Mouse (Mus musculus) v-Abl transformed pro-B cells (cell line): ENCODE results near the gene A630076J17Rik.

Source experiments
- in situ Hi-C, 2 experiments: fragments of 400-800 bp; cut with MboI; formaldehyde crosslinking; loops; one replicate each; pipeline ENCODE4 v1.15.1; 2025; ENCODE audit not compliant: unreplicated experiment in 2 of 2

The A630076J17Rik gene

DNA sequence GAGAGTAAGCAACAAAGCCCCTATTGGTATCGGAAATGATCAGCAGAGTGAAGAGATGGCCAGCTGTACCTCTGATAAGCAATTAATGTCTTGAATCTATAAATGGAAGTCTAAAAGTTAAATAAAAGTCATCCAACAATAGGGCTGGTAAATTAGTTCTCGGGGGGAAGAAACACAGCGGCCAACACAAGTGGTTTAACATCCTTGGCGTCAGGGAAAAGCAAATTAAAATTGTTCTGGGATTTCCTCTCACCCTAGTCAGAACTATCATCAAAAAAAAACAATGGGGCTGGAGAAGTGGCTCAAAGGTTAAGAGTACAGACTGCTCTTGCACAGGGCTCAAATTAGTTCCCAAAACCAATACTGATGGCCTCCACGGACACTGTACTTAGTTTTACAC, 4.6 kb upstream of the A630076J17Rik start:
- in situ Hi-C loops: loop anchor here in 1 of 2 experiments (25.0 kb wide), 1 partner anchor 586 kb away; no protein-coding TSS in a partner anchor

DNA sequence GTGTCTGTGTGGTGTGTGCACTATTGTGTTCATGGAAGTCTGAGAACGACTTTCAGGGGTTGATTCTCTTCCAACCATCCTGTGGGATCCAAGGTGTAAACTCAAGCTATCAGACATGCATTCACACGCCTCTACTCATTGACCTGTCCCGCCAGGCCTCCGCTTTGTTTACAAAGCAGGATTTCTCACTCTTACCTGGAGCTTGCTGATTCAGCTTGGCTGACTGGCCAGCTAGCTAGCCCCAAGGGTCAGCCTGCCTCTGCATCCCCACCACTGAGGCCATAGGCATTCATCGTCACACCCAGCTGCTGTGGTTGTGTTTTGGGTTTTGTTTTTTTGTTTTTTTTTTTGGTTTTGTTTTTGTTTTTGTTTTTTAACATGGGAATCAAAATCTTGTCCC, 1.2 kb upstream of the A630076J17Rik start:
- in situ Hi-C loops: loop anchor here in 1 of 2 experiments (25.0 kb wide), 1 partner anchor 583 kb away; no protein-coding TSS in a partner anchor

DNA sequence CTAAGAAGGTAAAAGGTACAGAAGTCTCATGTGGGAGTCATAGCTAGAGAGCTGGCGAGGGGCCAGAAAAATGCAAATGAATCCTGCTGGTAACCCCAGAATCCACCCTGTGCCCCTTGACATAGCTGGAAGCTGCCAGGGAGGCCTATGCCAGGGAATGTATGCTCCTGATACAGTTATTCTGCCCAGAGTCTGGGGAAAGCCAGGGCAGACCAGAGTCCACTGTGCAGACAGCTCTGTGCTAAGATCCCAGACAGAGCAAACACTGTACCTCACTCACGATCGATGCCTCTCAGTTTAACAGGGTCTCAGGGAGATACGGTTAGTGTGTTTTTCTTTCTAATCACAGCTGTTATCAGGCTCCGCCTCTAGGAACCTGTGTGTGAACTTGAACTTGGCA, 592 bp upstream of the A630076J17Rik start:
- in situ Hi-C loops: loop anchor here (5.0 to 25.0 kb wide), 3 partner anchors 42 to 582 kb away; no protein-coding TSS in a partner anchor

DNA sequence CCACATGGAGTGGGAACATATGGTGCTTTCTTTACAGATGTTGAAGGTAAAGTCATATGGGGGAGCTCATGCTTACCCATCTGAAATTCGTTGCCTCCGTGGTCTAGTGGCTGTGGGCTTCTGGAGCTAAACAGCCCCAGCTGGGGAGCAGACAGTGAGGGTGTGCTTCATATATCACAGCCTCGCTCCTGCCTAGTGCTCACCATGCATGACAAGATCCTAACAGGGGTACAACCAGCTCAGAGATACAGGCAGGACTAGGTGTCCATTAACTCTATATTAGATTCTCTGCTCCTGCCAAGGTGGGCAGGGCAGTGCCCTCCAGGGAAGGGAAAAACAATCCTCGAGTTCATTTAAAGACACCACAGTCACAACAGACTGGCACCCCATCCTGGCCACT, 788 bp downstream of the A630076J17Rik start:
- in situ Hi-C loops: loop anchor here (5.0 to 25.0 kb wide), 3 partner anchors 41 to 581 kb away; no protein-coding TSS in a partner anchor

DNA sequence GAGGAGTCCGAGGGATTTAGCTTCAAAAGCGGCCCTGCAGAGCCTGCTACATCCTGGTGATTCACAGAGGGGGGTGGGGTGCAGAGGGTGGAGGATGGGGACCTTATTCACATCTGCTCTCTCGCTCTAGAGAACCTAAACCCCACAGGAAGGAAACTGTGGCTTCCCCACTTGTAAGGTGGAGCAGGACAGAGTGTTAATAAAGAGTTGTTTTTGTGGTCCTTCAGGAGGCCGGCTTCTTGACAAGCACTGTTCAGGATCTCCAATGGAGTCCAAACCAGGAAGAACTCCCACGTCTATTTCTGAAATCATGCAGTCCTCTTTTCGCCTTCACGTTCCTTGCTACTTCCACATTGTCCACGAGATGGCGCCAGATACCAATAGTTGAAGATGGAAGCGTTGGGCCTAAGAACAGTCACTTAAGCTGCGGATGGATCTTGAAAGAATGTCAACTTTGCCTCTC, 3.0 kb downstream of the A630076J17Rik start:
- in situ Hi-C loops: loop anchor here (5.0 to 25.0 kb wide), 3 partner anchors 39 to 579 kb away; no protein-coding TSS in a partner anchor

DNA sequence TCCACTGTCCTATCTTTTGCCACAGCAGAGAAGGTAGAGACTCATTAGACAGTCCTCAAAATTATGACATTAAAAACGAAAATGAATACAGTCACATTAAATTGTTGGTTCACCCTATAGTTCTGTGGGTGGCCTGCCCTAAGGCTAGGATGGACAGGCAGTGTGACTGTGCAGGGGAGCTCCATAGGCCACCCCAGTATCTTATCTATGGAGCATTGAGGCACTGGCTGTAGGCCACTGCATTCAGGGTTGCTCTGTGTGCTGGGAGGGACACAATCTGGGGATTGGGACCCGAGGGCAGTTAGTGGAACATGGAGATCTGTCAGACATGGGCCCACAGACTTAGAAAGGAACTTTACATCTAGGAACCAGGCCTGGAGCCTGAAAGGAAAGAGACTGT, 3.5 kb downstream of the A630076J17Rik start:
- in situ Hi-C loops: loop anchor here (5.0 to 25.0 kb wide), 3 partner anchors 38 to 578 kb away; no protein-coding TSS in a partner anchor

DNA sequence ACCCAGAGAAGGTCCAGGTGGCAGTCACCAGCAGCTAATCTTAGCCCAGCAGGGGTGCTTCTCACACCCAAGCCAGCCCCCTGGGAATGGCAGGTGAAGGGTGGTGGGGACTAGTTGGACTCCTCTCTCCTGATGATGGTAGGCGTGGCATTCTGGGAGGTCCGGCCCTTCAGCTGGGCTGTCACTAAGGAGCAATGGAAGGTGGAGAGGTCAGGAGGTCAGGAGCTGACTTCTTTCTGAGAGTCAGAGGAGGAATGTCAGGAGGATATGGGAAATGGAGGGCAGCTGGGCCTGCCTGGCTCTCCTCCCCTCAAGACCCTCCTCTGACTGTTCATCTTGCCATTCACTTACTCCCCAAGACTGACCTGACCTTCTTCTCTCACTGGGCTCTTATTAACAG, 7.6 kb downstream of the A630076J17Rik start:
- in situ Hi-C loops: loop anchor here (5.0 to 25.0 kb wide), 3 partner anchors 34 to 574 kb away; no protein-coding TSS in a partner anchor

DNA sequence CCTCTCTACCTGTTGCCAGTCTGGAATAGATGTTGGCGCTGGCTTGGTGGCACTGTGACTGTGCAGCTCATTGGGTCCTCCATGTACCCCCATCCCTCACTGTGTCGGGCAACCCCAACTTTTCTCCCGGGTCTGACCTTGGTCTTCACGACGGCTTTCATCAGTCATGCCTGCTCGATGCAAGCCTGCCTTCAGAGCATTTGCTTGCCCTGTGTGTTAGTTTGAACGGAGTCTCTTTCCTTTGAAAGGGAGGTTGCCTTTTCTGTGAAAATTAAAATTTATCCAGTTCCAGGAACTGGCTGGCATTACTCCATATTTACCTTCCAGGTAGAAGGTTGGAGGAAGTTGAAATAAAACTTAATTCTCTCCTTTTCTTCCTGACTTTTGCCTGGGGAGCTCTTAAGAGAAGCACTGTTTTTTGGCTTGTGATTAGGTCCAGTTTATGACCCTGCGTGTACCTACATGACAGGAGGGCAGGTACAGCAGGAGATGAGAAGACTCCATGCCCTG, 8.1 kb downstream of the A630076J17Rik start:
- in situ Hi-C loops: loop anchor here (5.0 to 25.0 kb wide), 3 partner anchors 34 to 574 kb away; no protein-coding TSS in a partner anchor

DNA sequence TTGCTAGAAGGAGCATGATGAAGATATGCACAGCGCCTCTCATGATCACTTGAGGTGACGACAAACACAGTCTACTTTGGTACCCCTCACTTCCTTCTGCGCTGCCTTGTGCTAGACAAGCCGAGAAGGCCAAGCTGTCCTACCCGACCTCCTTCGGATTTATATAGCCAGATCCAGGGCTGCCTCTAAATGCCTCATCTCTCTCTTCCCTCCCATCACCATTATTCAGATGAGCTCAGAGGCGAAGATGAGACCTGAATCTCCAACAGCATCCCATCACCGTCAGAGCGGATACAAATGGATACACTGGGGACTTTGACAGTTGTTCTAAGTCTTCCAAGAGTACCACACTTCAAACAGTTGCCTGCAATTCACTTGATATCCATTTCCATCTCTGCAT, 9.2 kb downstream of the A630076J17Rik start, which contains the start of gene Prok1:
Gene Prok1 (minus strand): TSS at position 101 of the 400 bp plus-strand sequence.
- in situ Hi-C loops: loop anchor here (5.0 to 25.0 kb wide), 3 partner anchors 33 to 573 kb away; no protein-coding TSS in a partner anchor

DNA sequence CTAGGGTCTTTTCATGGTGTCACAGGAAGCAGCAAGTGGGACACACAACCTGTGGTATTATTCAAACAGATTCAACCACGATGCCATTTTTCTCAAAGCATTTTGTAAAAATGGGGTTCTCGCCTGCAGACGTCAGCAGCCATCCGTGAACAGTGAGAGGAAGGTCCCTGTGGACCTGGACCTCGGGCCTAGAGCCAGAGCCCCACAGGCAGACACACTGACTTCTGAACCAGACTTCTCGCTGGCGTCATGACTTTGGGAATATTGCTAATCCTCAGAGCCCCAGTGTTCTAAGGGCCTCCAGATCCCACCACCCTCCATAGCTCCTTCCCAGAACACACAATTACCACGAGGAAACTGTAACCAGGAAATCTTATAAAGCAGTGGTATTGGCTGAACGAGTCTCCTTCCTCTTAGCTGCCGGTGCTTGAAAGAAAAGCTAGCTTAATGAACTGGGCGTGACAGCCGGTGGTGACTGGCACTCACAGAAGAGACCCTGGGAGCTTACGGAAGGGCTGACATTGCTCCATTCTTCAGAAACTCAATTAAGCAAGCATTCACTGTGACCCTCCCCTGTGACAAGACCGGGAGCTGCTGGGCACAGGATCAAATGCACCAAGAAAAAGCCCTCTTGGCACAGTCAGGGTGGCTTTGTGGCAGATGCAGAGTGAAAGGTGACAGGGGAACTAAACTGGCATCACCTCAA, 11.1 kb downstream of the A630076J17Rik start:
- in situ Hi-C loops: loop anchor here in 1 of 2 experiments (25.0 kb wide), 1 partner anchor 571 kb away; no protein-coding TSS in a partner anchor

DNA sequence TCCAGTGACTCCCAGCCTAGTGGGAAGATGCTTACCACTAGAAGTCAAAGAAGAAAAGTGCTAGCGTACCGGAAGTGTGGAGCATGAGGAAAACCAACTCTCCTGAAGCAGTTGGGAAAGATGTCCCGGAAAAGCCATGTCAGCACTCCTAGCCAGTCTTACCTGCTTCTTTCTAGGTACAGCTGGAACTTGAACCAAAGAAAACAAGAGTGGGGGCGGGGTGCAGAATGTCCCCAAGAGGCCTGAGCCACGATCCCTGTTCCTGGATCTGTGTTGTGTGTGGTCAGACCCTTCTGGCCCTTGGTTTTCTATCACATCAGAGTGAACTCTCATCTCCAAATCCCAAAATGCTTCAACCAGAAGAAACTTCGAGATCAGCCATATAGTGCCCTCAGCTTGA, 16.5 kb downstream of the A630076J17Rik start:
- in situ Hi-C loops: loop anchor here in 1 of 2 experiments (25.0 kb wide), 1 partner anchor 565 kb away; no protein-coding TSS in a partner anchor

DNA sequence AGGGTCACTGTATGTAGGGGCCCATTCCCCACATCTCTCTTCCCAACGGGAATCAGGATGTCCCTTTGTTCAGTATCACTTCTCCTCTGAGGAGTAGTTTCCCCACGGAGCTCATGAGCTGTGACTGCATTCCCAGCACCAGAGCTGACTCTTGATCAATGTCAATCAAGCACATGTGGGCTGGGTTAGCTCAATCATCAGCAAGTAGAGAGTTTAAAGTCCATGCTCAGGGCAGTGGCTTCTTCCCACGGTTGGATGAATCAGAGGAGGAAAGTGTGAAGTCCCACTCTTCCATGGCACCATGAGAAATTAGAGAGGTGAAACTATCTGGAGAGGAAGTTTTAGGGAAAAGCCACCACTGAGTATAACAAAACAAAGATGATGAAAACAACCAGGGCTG, 18.6 kb downstream of the A630076J17Rik start:
- in situ Hi-C loops: loop anchor here in 1 of 2 experiments (25.0 kb wide), 1 partner anchor 563 kb away; no protein-coding TSS in a partner anchor

DNA sequence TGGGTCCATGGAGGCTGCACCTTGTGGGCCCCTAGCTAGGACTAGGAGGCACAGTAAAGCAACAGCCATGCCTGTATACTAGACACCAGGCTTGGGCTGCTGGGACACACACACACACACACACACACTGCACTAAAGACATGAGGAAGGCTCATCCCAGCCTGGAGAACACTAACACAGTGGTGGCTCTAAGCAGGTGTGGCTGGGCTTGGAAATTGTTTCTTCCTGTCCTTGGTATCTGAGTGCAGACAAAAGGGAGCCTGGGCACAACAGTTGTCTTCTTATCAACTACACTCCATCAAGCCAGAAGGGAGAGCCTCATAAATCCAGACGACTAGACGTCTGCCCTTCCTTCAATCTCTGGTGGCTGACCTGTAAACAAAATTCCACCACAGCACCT, 19.9 kb downstream of the A630076J17Rik start:
- in situ Hi-C loops: no loop called here

DNA sequence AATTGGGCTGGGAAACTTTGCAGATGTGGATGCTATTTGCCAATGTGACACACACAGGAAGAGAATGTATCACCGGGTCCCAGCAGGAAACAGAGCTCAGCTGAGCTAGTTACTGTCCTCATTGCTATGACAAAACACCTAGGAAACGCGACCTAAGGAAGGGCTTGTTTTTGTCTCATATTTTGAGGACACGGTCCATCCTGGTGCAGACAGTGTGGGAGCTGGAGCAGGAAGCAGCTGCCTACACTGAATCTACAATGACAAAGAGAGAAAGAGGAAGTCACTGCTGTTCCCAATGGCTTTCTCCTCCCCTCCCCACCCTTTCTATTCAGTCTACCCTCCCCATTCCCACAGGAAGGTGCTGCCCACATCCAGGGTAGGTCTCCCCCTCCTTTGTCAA, 21.6 kb downstream of the A630076J17Rik start:
- in situ Hi-C loops: no loop called here

DNA sequence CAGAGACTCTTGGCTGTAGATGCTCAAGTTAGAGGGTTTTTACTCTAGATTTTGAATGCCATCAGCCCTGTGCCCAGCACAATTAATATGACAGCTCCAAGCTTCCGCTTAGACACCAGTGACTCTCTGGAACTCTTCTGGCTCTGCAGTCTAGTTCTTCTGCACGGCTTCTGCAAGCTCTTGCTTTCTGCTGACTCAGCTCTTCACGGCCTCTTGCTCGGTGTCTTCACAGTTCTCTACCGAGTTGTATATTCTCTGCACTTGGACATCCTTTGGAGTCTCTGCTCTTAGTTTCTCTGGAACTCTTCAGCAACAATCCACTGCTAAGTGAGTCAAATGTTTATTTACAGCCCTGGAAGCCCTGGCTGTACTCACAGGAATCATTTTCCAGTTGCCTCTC, 23.5 kb downstream of the A630076J17Rik start:
- in situ Hi-C loops: no loop called here

DNA sequence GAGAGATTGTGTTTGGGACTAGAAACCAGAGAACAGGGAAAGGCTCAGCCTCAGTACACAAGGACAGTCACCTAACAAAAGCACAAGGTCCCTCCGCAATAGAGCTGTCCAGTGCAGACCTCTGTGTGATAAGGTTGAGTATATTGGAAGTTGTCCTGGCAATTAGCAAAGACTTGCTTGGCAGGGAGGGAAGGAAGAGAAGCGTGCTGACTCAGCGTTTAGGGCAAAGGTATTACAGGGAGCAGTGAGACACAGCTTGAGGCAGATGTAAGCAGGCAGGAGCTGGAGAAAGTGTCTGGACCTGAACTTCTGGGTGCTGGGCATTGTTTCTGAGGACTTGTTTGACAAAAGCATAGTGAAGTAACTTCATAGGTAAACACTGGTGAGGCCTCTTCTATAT, 25.6 kb downstream of the A630076J17Rik start:
- in situ Hi-C loops: no loop called here

DNA sequence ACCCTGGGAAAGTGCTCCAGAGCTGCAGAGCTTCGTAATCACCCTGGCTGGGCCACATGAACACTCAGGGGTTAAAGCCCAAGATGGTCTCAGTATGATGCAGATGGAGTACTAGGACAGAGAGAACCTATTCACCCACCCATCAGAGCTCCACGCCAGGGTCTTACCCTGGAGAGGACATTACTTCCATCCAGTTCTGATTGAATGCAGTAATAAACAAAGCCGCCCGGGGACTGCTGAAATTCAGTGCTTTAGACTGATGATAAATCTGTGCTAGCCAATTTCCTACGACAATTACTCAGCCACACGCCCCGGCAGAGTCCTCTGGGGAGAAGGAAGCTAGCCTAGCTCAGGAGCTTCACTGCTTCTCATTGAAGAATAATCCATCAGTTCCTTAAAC, 26.3 kb downstream of the A630076J17Rik start:
- in situ Hi-C loops: no loop called here

DNA sequence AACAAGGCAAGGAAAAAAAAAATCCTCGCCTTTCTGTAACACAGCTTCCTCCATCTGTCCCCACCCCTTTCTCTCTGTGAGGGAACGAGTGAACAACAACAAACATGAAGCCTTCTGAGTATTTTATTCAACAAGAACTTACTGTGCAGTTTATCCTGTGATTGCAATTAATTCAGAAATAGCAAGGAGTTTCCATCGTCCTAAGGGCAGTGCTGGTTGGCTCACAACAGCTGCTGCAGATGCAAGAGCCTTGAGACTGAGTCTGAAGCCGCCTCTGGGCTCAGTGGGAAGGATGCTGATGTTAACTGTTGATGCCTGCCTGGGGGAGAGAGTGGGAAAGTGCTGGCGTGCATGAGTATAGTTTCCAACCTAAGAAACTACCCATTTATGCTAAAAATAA, 27.5 kb downstream of the A630076J17Rik start:
- in situ Hi-C loops: no loop called here

DNA sequence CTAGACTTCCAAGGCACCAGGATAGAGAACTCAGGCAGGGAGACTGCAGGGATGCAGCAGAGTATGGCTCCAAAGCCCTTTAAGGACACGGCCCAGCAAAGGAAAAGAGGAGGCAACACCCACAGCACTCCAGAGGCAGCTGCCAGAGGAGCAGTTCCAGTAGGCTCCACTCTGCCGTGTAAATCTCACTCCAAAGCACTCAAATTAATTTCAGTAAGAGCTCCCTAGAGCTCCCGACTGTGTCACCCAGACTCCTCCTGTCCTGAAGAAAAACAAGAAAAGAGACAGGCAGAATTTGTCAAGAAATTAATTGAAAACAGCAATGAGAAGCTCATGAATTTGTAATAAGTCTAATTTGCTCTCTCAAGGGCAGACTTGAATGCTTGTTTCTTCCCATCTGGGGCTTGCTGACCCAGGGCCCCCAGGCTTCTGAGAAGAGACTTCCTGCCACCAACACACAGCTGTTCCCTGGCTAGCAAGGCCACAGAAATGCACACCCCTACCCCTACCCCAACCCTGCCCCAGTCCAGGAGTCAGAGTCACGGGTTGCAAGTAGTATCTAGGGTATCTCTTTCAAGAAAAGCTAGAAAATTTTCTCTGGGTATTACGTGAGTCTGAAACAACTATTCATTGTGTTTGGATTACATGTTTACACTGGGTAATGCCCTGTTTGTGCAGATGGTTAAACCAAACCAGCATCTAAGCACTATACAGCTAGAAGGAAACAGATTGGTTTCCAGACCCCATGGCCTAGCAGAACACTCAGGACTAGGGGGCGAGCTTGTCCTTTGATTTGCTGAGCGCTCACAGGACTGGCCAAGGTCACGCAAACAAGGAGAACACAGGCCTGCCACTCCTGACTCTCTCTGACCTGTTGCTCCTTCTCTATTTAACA, 30.8 kb downstream of the A630076J17Rik start:
- in situ Hi-C loops: no loop called here

DNA sequence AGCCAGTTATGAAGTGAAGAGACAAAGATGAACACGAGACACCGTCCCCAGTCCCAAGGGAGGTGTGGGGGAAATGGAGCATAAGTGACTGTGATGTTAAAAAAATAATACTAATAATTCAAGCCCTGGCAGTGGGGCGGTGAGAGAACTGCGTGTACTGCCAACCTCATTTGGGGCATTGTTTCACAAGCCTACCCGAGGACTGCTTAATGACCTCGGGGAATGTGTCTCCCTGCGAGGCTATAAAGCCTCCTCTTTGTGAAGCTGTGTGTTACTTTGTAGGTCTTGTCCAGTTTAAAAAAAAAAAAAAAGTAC, 31.4 kb downstream of the A630076J17Rik start:
- in situ Hi-C loops: no loop called here
